Mouse (Mus musculus) urinary bladder, adult 2 months (tissue): ENCODE results near the gene Sept7. TPM values are rescaled to one million over a fixed set of nuclear protein-coding genes. Genes with fewer than 3 reads are reported as not detected.

Source experiments
- polyA plus RNA-seq: library from polyadenylated mRNA; depleted of rRNA; stranded (reverse); fragments of >200 nt; gene quantifications from 2 replicates; pipeline ENCODE4 v1.2.3, GENCODE M21; 2012; rRNA removed

Sept7 gene
- polyA plus RNA-seq, 1 experiment, result 112 TPM

Other genes starting within 250 kb of the Sept7 start
- not detected in 2 replicates for gene Gm10181, start 163.0 kb upstream of the Sept7 start, polyA plus RNA-seq
- 35.5 and 40.9 TPM in 2 replicates for gene Herpud2, start 100.6 kb upstream of the Sept7 start, polyA plus RNA-seq
- gene Eepd1, start 229.1 kb downstream of the Sept7 start, polyA plus RNA-seq, result 16.8 and 19.5 TPM in 2 replicates